Mouse (Mus musculus) urinary bladder, adult 2 months (tissue): ENCODE data around the gene Smad5. TPM values are rescaled to one million over a fixed set of nuclear protein-coding genes. Genes with fewer than 3 reads are reported as not detected.

Experiments used
- DNase-seq: peaks from one replicate; pipeline ENCODE4 v3.0.0; 2022; ENCODE audit warnings: low spot score
- polyA plus RNA-seq: library from polyadenylated mRNA; depleted of rRNA; stranded (reverse); fragments of >200 nt; gene quantifications from 2 replicates; pipeline ENCODE4 v1.2.3, GENCODE M21; 2012; rRNA removed

The Smad5 gene
- 21.9 and 25.7 TPM in 2 replicates for polyA plus RNA-seq

GRCm38 (mm10) chr13:56702469-56703221 lies at the start of gene Smad5:
Gene Smad5, plus strand, starts transcription at chr13:56703010.
- peak; percentile 85 for DNase-seq

- no peak for DNase-seq
Observed at GRCm38 (mm10) chr13:56654176-56654575, 48.6 kb upstream of the Smad5 start.

GRCm38 (mm10) chr13:56657946-56658512 lies 44.8 kb upstream of the Smad5 start:
- peak; percentile 52 for DNase-seq

- no peak for DNase-seq
Observed at GRCm38 (mm10) chr13:56658931-56659330, 43.9 kb upstream of the Smad5 start.

GRCm38 (mm10) chr13:56661914-56662621 lies 40.7 kb upstream of the Smad5 start:
- no peak for DNase-seq

GRCm38 (mm10) chr13:56664256-56665170 lies 38.3 kb upstream of the Smad5 start:
- no peak for DNase-seq

GRCm38 (mm10) chr13:56671206-56671605 lies 31.6 kb upstream of the Smad5 start:
- no peak for DNase-seq

- DNase-seq, result no peak
Observed at GRCm38 (mm10) chr13:56677731-56678130, 25.1 kb upstream of the Smad5 start.

DNA sequence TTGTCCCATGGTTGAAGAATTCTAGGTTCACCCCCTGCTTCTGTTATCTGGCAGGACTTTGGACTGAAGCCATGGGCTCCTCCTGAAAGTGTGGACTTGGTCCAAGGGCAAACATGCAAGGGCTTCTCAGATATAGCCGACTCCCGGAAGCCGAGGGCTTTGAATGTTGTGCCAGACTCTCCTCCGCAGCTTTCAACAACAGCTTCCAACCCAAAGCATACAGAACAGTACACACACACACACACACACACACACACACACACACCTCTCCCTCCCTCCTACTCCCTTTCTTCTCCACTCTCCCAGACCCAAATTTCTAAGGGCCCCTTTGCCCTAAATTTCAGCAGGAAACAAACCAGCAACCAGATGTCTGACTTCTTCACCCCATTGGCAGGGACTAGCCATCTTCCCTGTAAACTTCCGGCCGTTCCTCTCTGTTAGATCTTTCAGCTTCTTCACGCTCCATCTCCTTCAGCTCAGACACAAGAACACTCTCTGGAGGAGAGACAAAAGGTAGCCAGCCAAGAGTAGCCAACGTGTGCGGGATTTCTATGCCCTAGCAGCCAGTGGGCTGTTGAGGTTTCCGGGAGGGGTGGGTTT lies 24.5 kb upstream of the Smad5 start:
- no peak for DNase-seq

GRCm38 (mm10) chr13:56678826-56679504 lies 23.8 kb upstream of the Smad5 start:
- DNase-seq, result no peak

DNA sequence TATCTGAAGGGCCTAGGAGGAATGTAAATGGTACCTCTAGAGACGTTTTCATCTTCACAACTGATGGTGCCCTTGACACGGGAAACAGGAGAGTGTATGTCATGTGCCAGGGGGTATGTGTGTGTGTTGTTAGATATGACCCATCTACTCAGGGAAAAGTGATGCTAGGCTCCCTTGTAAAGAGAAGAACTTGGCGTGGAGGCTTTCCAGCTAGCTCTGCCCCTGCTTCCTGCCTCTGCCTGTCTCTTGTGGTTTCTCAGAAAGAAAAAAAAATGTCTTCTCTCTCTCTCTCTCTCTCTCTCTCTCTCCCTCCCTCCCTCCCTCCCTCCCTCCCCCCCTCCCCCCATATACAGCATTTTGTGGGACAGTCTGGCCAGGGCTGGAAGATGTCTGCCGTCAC lies 20.9 kb upstream of the Smad5 start:
- no peak for DNase-seq

GRCm38 (mm10) chr13:56682326-56682725 lies 20.5 kb upstream of the Smad5 start:
- DNase-seq, result no peak

GRCm38 (mm10) chr13:56683306-56683705 lies 19.5 kb upstream of the Smad5 start:
- no peak for DNase-seq

- DNase-seq, result no peak
Observed at GRCm38 (mm10) chr13:56692011-56692410, 10.8 kb upstream of the Smad5 start.

DNA sequence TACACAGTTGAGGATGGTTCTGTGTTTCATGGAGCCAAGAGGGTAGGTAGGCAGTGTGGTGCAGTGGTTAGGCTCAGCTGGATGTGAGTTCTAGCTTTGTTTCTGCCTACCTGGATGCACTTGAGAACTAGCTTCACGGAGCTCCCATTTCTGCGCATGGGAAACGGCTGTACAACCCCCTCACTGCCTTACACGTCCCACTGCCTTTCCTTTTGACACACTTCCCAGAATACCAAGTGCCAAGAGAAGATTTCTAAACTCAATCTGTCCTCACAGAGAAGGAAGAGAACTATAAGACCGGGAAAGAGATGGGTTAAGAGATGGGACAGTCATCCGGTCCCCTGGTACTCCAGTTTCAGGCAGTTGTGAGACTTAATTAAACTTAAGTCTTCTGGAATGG lies 10.2 kb upstream of the Smad5 start:
- DNase-seq, result no peak

GRCm38 (mm10) chr13:56695701-56696100 lies 7.1 kb upstream of the Smad5 start:
- no peak for DNase-seq

GRCm38 (mm10) chr13:56696699-56697098 lies 6.1 kb upstream of the Smad5 start:
- DNase-seq, result no peak

- DNase-seq, result no peak
Observed at GRCm38 (mm10) chr13:56697171-56697570, 5.6 kb upstream of the Smad5 start.

GRCm38 (mm10) chr13:56698391-56698790 lies 4.4 kb upstream of the Smad5 start:
- DNase-seq, result no peak

DNA sequence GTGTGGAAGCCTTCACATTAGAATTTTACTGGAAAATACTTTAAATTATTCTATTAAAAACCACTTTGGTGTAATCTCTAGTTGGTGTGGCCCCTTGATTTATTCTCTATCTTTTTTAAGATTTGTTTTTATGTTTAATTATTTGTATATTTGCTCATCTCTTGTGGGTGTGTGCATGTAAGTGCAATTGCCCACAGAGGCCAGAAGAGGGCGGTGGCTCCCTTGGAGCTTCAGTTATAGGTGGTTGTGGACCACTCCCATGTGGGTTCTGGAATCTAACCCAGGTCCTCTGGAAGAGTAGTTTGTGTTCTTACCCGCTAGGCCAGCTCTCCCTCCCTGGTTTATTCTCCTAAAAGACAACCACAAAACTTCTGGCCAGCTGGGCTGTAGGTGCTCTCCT lies 3.4 kb upstream of the Smad5 start:
- no peak for DNase-seq

DNA sequence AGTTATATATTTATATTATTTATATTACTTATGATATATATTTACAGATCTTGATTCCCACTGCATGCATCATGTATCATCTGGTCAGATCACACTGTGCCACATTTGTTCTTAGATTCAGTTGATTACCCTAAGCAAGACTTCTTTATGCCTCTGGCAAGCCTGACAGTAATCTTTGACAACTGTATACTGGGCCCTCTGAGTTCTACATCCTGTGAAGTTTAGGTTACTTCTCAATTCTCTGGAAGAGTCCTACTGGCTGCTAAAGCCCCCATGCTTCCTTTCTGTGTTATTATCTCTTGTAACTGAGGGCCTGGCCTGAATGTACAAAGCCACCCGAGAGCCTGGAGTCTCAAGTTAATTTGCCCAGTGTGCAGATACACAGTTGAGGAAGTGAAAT lies 1.8 kb upstream of the Smad5 start:
- DNase-seq, result no peak
